Mouse (Mus musculus): ENCODE data around the gene Kirrel. TPM values are rescaled to one million over a fixed set of nuclear protein-coding genes. Genes with fewer than 3 reads are reported as not detected.

Kirrel gene
- polyA plus RNA-seq, 1 experiment from 2014 or later: 3.5 TPM

DNA sequence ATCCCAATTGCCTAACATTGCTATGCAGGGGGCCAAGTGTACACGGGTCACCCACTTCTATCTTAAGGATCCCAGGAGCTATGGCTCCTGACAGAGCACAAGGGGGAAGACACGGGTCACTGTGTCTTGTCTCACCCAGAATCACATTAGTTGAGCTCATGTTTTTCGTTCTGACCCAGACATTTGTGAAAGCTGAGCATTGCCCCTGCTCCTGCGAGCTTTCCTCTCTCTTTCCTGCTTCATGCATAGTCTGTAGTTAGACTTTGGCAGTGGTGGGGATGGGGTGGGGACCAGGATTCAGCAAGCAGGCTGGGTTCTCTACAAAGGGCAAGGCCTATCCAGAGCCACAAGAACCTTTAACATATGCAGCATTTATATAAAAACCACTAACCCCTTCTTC lies 94.8 kb downstream of the Kirrel start:
- H3K27ac ChIP-seq (ENCODE audit: low read length): no peak overlapping the region

DNA sequence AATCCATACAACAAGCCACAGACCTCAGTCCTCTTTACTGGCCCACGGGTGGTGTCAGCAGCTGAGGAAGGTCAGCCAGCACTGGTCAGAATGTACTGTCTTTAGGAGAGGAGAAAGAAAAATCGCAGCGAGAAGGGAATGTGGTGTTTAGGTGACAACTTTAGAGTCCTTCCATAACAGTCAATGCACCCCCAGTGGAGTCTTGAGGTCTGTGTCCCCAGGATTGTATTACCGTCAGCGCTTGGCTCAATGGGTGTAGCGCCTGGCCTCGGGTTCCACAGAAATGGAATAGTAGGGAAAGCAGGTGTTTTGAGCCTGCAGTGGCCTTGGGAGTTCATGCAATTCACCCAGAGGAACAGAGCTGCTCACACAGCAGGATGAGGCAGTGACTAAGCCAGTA lies 95.2 kb downstream of the Kirrel start:
- H3K4me2 ChIP-seq (replicated peaks; ENCODE audit: low read depth, low read length): no peak overlapping the region
- no peak for TF ChIP-seq CTCF (IDR thresholded peaks at IDR 0.05)
- no peak for TF ChIP-seq EP300 (IDR thresholded peaks at IDR 0.05)
- DNase-seq (ENCODE audit: low spot score) (no peak), ATAC-seq (no peak)
- no peaks in the 10 kb centered on the region for H3K4me1 ChIP-seq (ENCODE audit: insufficient read depth, low read depth, low read length)
- H3K4me3 ChIP-seq (ENCODE audit: low read depth, low read length): no peak overlapping the region
- H3K27me3 ChIP-seq (replicated peaks; ENCODE audit: insufficient read depth, low read length): no peaks in the 10 kb centered on the region
- no peak overlapping the region for H3K9ac ChIP-seq (replicated peaks; ENCODE audit: low read depth)
- H3K36me3 ChIP-seq (ENCODE audit: insufficient read depth, low read length): 0 out of 2 replicates have a peak, but pooled peaks cover under 1% of the 10 kb centered on the region
- H3K9me3 ChIP-seq (ENCODE audit: low read length): no peaks in the 10 kb centered on the region
- H3K27ac ChIP-seq (ENCODE audit: low read length): no peak overlapping the region
- WGBS: 91% methylated on average over 7 of the region's 7 CpGs

More for the DNA sequence above, 94.8 kb downstream of the Kirrel start:
- H3K4me1 ChIP-seq (ENCODE audit: insufficient read depth, low read depth, low read length): no peaks in the 10 kb centered on the region
- H3K27me3 ChIP-seq (replicated peaks; ENCODE audit: insufficient read depth, low read length): no peaks in the 10 kb centered on the region
- DNase-seq (ENCODE audit: low spot score): no peak
- no peak overlapping the region for H3K4me3 ChIP-seq (ENCODE audit: low read depth, low read length)
- 0 out of 2 replicates have a peak, but pooled peaks cover 4% of the 10 kb centered on the region for H3K36me3 ChIP-seq (ENCODE audit: insufficient read depth, low read length)
- no peak for ATAC-seq
- no peak for TF ChIP-seq EP300 (IDR thresholded peaks at IDR 0.05)
- TF ChIP-seq CTCF (IDR thresholded peaks at IDR 0.05): no peak
- 86% methylated on average over 4 of the region's 4 CpGs for WGBS
- no peaks in the 10 kb centered on the region for H3K9me3 ChIP-seq (ENCODE audit: low read length)
- H3K9ac ChIP-seq (replicated peaks; ENCODE audit: low read depth): no peak overlapping the region
- no peak overlapping the region for H3K4me2 ChIP-seq (replicated peaks; ENCODE audit: low read depth, low read length)

DNA sequence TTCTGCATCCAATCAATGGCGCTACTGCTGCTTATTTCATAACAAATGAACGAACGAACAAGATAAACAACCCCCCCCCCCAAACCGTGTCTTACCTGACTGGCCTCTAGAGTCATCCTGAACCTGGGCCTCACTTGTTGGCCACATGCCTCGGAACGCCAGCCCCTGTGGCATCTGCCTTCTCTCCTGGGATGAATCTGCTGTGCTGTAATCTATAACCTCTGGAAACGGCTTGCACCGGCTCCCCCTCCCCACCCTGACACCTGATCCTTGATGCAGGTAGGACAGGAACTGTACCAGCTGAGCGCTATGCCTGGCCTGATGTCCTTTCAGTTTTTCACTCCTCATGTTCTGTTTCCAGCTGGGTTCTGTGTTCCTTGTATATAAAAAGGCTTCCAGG lies 96.9 kb downstream of the Kirrel start:
- Histone ChIP-seq H3K9ac (replicated peaks; ENCODE audit: low read depth) (no peak overlapping the region), H3K4me3 (ENCODE audit: low read depth, low read length) (no peak overlapping the region), H3K4me1 (ENCODE audit: insufficient read depth, low read depth, low read length) (no peaks in the 10 kb centered on the region), H3K9me3 (ENCODE audit: low read length) (no peaks in the 10 kb centered on the region), H3K27me3 (replicated peaks; ENCODE audit: insufficient read depth, low read length) (no peaks in the 10 kb centered on the region), H3K36me3 (ENCODE audit: insufficient read depth, low read length) (no peaks in the 10 kb centered on the region), H3K4me2 (replicated peaks; ENCODE audit: low read depth, low read length) (no peak overlapping the region), H3K27ac (ENCODE audit: low read length) (no peak overlapping the region)
- 71% methylated on average over 9 of the region's 9 CpGs for WGBS
- TF ChIP-seq CTCF (IDR thresholded peaks at IDR 0.05) (no peak), EP300 (IDR thresholded peaks at IDR 0.05) (no peak)
- ATAC-seq (no peak), DNase-seq (ENCODE audit: low spot score) (no peak)

DNA sequence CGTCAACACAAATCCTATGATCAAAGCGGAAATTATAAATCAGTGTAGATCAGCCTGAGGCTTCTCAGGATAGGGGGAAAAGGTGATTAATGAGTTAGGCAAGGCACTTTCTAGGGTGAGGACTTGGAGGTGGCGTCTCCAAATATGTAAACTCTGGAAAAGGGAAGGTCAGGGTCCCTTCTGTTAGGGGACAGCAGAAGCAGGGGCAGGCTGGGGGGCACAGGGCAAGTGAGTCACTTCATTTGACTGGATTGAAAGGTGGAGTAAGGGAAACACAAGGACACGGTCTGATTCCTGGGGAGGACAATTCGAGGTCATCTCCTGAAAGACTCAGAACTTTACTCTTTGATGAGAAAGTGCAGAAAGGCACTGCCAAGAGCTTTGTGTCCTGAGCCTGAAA lies 97.6 kb downstream of the Kirrel start:
- no peak overlapping the region for H3K4me2 ChIP-seq (replicated peaks; ENCODE audit: low read depth, low read length)
- H3K9me3 ChIP-seq (ENCODE audit: low read length): no peaks in the 10 kb centered on the region
- no peak for DNase-seq (ENCODE audit: low spot score)
- TF ChIP-seq CTCF (IDR thresholded peaks at IDR 0.05) (no peak), EP300 (IDR thresholded peaks at IDR 0.05) (no peak)
- H3K9ac ChIP-seq (replicated peaks; ENCODE audit: low read depth): no peak overlapping the region
- H3K4me3 ChIP-seq (ENCODE audit: low read depth, low read length): no peak overlapping the region
- H3K4me1 ChIP-seq (ENCODE audit: insufficient read depth, low read depth, low read length): no peaks in the 10 kb centered on the region
- whole genome bisulfite sequencing: 73% methylated on average over 5 of the region's 5 CpGs
- no peaks in the 10 kb centered on the region for H3K36me3 ChIP-seq (ENCODE audit: insufficient read depth, low read length)
- no peak for ATAC-seq
- no peak overlapping the region for H3K27ac ChIP-seq (ENCODE audit: low read length)
- H3K27me3 ChIP-seq (replicated peaks; ENCODE audit: insufficient read depth, low read length): no peaks in the 10 kb centered on the region

DNA sequence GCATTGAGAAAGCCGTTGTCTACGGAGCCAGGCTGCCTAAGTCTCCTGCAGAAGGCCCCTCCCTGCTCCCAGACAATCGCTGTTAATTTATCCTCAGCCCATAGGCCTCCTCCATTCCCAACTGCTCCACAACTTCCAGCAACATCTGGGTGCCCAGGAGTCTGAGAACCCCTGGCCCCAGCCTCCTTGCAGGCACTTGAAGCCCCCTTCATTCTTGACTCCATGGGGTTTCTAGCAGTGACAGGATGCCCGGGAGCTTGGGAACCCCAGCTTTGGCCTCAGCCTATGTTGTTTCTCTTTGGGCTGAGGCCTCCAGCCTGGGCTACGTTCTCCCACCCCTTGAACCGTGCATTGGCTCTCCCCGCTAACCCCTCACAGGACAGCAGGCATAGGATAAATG lies 98.4 kb downstream of the Kirrel start:
- no peak overlapping the region for H3K4me2 ChIP-seq (replicated peaks; ENCODE audit: low read depth, low read length)
- H3K4me1 ChIP-seq (ENCODE audit: insufficient read depth, low read depth, low read length): no peaks in the 10 kb centered on the region
- DNase-seq (ENCODE audit: low spot score) (no peak), ATAC-seq (no peak)
- H3K9ac ChIP-seq (replicated peaks; ENCODE audit: low read depth): no peak overlapping the region
- TF ChIP-seq CTCF (IDR thresholded peaks at IDR 0.05) (no peak), EP300 (IDR thresholded peaks at IDR 0.05) (no peak)
- no peak overlapping the region for H3K4me3 ChIP-seq (ENCODE audit: low read depth, low read length)
- no peaks in the 10 kb centered on the region for H3K36me3 ChIP-seq (ENCODE audit: insufficient read depth, low read length)
- H3K27ac ChIP-seq (ENCODE audit: low read length): no peak overlapping the region
- 84% methylated on average over 7 of the region's 7 CpGs for WGBS
- H3K9me3 ChIP-seq (ENCODE audit: low read length): no peaks in the 10 kb centered on the region
- no peaks in the 10 kb centered on the region for H3K27me3 ChIP-seq (replicated peaks; ENCODE audit: insufficient read depth, low read length)

DNA sequence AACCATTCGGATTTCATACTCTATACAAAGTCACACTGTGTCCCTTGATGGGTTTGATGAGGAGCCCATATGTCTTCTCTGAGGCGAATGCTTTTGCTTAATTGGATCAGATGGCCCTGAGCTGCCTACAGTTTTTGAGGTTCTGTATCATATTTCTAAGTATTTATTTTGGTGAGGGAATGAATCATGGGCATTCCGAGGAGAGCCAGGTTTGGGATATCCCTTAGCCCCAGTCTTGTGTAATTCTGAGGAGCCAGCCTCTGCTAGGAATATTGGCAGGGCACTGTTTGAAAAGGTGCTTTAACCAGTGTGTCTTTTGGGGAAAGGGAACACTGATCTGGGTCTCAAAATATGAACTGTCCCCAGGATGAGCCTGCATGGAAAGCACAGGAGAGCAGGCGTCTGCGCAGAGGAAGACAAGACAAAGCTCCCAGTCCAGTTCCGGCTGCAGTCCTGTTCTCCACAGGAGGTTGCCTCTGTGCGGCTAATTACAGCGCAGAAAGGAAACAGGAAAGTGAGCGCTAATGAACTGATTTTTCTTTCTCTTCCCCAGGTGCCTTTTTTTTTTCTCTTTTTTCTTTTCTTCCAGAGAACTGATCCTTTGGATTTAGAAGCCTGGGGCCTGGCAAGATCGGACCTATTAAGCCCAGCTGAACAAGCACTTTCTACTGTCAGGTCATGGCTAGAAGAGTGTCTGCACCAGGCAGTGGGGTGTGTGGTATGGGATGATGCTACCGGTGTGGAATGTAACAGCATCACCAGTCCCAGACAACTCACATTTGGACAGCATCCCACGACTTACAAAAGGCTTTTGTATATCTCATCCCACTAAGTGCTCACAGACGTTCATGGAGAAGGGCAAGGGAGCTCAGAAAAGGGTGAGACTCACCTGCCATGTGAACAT lies 101.7 kb downstream of the Kirrel start:
- Histone ChIP-seq H3K36me3 (ENCODE audit: insufficient read depth, low read length) (no peaks in the 10 kb centered on the region), H3K27ac (ENCODE audit: low read length) (no peak overlapping the region), H3K4me3 (ENCODE audit: low read depth, low read length) (no peak overlapping the region), H3K27me3 (replicated peaks; ENCODE audit: insufficient read depth, low read length) (no peaks in the 10 kb centered on the region), H3K4me1 (ENCODE audit: insufficient read depth, low read depth, low read length) (no peaks in the 10 kb centered on the region), H3K9me3 (ENCODE audit: low read length) (no peaks in the 10 kb centered on the region), H3K4me2 (replicated peaks; ENCODE audit: low read depth, low read length) (no peak overlapping the region), H3K9ac (replicated peaks; ENCODE audit: low read depth) (no peak overlapping the region)
- 46% methylated on average over 13 of the region's 13 CpGs for WGBS
- DNase-seq (ENCODE audit: low spot score) (no peak), ATAC-seq (no peak)
- no peak for TF ChIP-seq EP300 (IDR thresholded peaks at IDR 0.05)
- TF ChIP-seq CTCF (IDR thresholded peaks at IDR 0.05): no peak

All from lung, postnatal 0 days (tissue).